Mouse (Mus musculus): Measurements from ENCODE around the gene Sod3. TPM values are rescaled to one million over a fixed set of nuclear protein-coding genes. Genes with fewer than 3 reads are reported as not detected.

Sod3 gene
- polyA plus RNA-seq, 1 experiment, result 347 TPM

- peak overlapping the region; percentile 79 for H3K27ac ChIP-seq (ENCODE audit: insufficient read depth, low read depth, low read length)
- TF ChIP-seq POLR2A (IDR thresholded peaks at IDR 0.05; ENCODE audit: low read depth, low read length) (no peak), CTCF (conservative IDR thresholded peaks at IDR 0.05; ENCODE audit: insufficient read depth, insufficient read length, low read depth, low read length) (no peak)
- WGBS, result 44% methylated on average over 21 of the region's 21 CpGs
- DNase-seq, result peak; percentile 72
- no peak overlapping the region for H3K4me3 ChIP-seq (ENCODE audit: insufficient read depth, low read depth, low read length)
- H3K36me3 ChIP-seq (ENCODE audit: control insufficient read depth, insufficient read depth, low read length), result no peaks in the 10 kb centered on the region
- no peaks in the 10 kb centered on the region for H3K27me3 ChIP-seq (replicated peaks; ENCODE audit: control insufficient read depth, insufficient read depth, low read length)
- peaks cover 26% of the 10 kb centered on the region; the same call in 1 of the 2 replicates for H3K4me1 ChIP-seq (ENCODE audit: control insufficient read depth, insufficient read depth, low read length)
Measured at GRCm38 (mm10) chr5:52360286-52361049, 3.1 kb upstream of the Sod3 start.

- H3K4me3 ChIP-seq (ENCODE audit: insufficient read depth, low read depth, low read length), result no peak overlapping the region
- H3K27me3 ChIP-seq (replicated peaks; ENCODE audit: control insufficient read depth, insufficient read depth, low read length), result no peaks in the 10 kb centered on the region
- H3K4me1 ChIP-seq (ENCODE audit: control insufficient read depth, insufficient read depth, low read length), result peaks cover 16% of the 10 kb centered on the region; the same call in 1 of the 2 replicates
- no peaks in the 10 kb centered on the region for H3K36me3 ChIP-seq (ENCODE audit: control insufficient read depth, insufficient read depth, low read length)
- H3K27ac ChIP-seq (ENCODE audit: insufficient read depth, low read depth, low read length), result peak overlapping the region; percentile 99
- no peak for DNase-seq
- 69% methylated on average over 6 of the region's 6 CpGs for WGBS
- no peak for TF ChIP-seq CTCF (conservative IDR thresholded peaks at IDR 0.05; ENCODE audit: insufficient read depth, insufficient read length, low read depth, low read length)
- TF ChIP-seq POLR2A (IDR thresholded peaks at IDR 0.05; ENCODE audit: low read depth, low read length), result no peak
Measured at GRCm38 (mm10) chr5:52362776-52363467, 669 bp upstream of the Sod3 start.

- WGBS, result 41% methylated on average over 5 of the region's 5 CpGs
- DNase-seq, result peak; percentile 81
- no peaks in the 10 kb centered on the region for H3K27me3 ChIP-seq (replicated peaks; ENCODE audit: control insufficient read depth, insufficient read depth, low read length)
- no peak for TF ChIP-seq CTCF (conservative IDR thresholded peaks at IDR 0.05; ENCODE audit: insufficient read depth, insufficient read length, low read depth, low read length)
- TF ChIP-seq POLR2A (IDR thresholded peaks at IDR 0.05; ENCODE audit: low read depth, low read length), result no peak
- peaks cover under 1% of the 10 kb centered on the region; the same call in 1 of the 2 replicates for H3K36me3 ChIP-seq (ENCODE audit: control insufficient read depth, insufficient read depth, low read length)
- H3K27ac ChIP-seq (ENCODE audit: insufficient read depth, low read depth, low read length), result peak overlapping the region; percentile 99
- H3K4me1 ChIP-seq (ENCODE audit: control insufficient read depth, insufficient read depth, low read length), result peaks cover 16% of the 10 kb centered on the region; the same call in 1 of the 2 replicates
- H3K4me3 ChIP-seq (ENCODE audit: insufficient read depth, low read depth, low read length), result peak overlapping the region; percentile 77
Measured at GRCm38 (mm10) chr5:52364521-52364920, 930 bp downstream of the Sod3 start.

GRCm38 (mm10) chr5:52365930-52366329 lies 2.3 kb downstream of the Sod3 start:
- Histone ChIP-seq H3K27ac (ENCODE audit: insufficient read depth, low read depth, low read length) (no peak overlapping the region), H3K36me3 (ENCODE audit: control insufficient read depth, insufficient read depth, low read length) (peaks cover 1% of the 10 kb centered on the region; the same call in 1 of the 2 replicates), H3K27me3 (replicated peaks; ENCODE audit: control insufficient read depth, insufficient read depth, low read length) (no peaks in the 10 kb centered on the region), H3K4me3 (ENCODE audit: insufficient read depth, low read depth, low read length) (no peak overlapping the region), H3K4me1 (ENCODE audit: control insufficient read depth, insufficient read depth, low read length) (peaks cover 10% of the 10 kb centered on the region; the same call in 1 of the 2 replicates)
- WGBS, result 84% methylated on average over 5 of the region's 5 CpGs
- TF ChIP-seq CTCF (conservative IDR thresholded peaks at IDR 0.05; ENCODE audit: insufficient read depth, insufficient read length, low read depth, low read length) (no peak), POLR2A (IDR thresholded peaks at IDR 0.05; ENCODE audit: low read depth, low read length) (no peak)
- no peak for DNase-seq

GRCm38 (mm10) chr5:52366661-52367060 lies 3.1 kb downstream of the Sod3 start:
- H3K36me3 ChIP-seq (ENCODE audit: control insufficient read depth, insufficient read depth, low read length), result peaks cover 1% of the 10 kb centered on the region; the same call in 1 of the 2 replicates
- H3K4me3 ChIP-seq (ENCODE audit: insufficient read depth, low read depth, low read length), result no peak overlapping the region
- no peak for DNase-seq
- H3K27ac ChIP-seq (ENCODE audit: insufficient read depth, low read depth, low read length), result no peak overlapping the region
- H3K4me1 ChIP-seq (ENCODE audit: control insufficient read depth, insufficient read depth, low read length), result peaks cover 6% of the 10 kb centered on the region; the same call in 1 of the 2 replicates
- 38% methylated on average over 2 of the region's 2 CpGs for WGBS
- H3K27me3 ChIP-seq (replicated peaks; ENCODE audit: control insufficient read depth, insufficient read depth, low read length), result no peaks in the 10 kb centered on the region
- no peak for TF ChIP-seq CTCF (conservative IDR thresholded peaks at IDR 0.05; ENCODE audit: insufficient read depth, insufficient read length, low read depth, low read length)
- no peak for TF ChIP-seq POLR2A (IDR thresholded peaks at IDR 0.05; ENCODE audit: low read depth, low read length)

GRCm38 (mm10) chr5:52367866-52368840 lies 4.6 kb downstream of the Sod3 start:
- Histone ChIP-seq H3K27ac (ENCODE audit: insufficient read depth, low read depth, low read length) (no peak overlapping the region), H3K27me3 (replicated peaks; ENCODE audit: control insufficient read depth, insufficient read depth, low read length) (no peaks in the 10 kb centered on the region), H3K36me3 (ENCODE audit: control insufficient read depth, insufficient read depth, low read length) (peaks cover 1% of the 10 kb centered on the region; the same call in 1 of the 2 replicates), H3K4me1 (ENCODE audit: control insufficient read depth, insufficient read depth, low read length) (peaks cover 2% of the 10 kb centered on the region; the same call in 1 of the 2 replicates), H3K4me3 (ENCODE audit: insufficient read depth, low read depth, low read length) (no peak overlapping the region)
- no peak for DNase-seq
- TF ChIP-seq POLR2A (IDR thresholded peaks at IDR 0.05; ENCODE audit: low read depth, low read length) (no peak), CTCF (conservative IDR thresholded peaks at IDR 0.05; ENCODE audit: insufficient read depth, insufficient read length, low read depth, low read length) (no peak)
- 63% methylated on average over 63 of the region's 63 CpGs for WGBS
